Mouse (Mus musculus): ENCODE measurements around the gene Gm43302. TPM values are rescaled to one million over a fixed set of nuclear protein-coding genes. Genes with fewer than 3 reads are reported as not detected.
"Not testable (repeated sequence)": the region's sequence is repeated elsewhere in the genome, so short reads cannot be mapped to it uniquely, and the experiment has no call there.

Gene Gm43302
- polyA plus RNA-seq, 1 experiment from 2014 or later: not detected

- not testable (repeated sequence) for H3K27ac ChIP-seq (ENCODE audit: low read depth, low read length); H3K36me3 ChIP-seq (ENCODE audit: control insufficient read depth, insufficient read depth, low read length); DNase-seq (ENCODE audit: low spot score); H3K27me3 ChIP-seq (ENCODE audit: control insufficient read depth, insufficient read depth, low read length); ATAC-seq (replicated peaks; ENCODE audit: low FRiP score); H3K4me3 ChIP-seq (ENCODE audit: low read depth, low read length); H3K9me3 ChIP-seq (ENCODE audit: control insufficient read depth, low read length); H3K4me1 ChIP-seq (replicated peaks; ENCODE audit: control insufficient read depth, insufficient read depth, low read length); H3K4me2 ChIP-seq (ENCODE audit: low read depth, low read length, severe bottlenecking); H3K9ac ChIP-seq (ENCODE audit: low read length)
- 91% methylated on average over 1 of the region's 1 CpGs for WGBS
Measured at GRCm38 (mm10) chr5:105238402-105238801, 55.1 kb downstream of the Gm43302 start.

GRCm38 (mm10) chr5:105236040-105236439 lies 57.5 kb downstream of the Gm43302 start:
- H3K4me2 ChIP-seq (ENCODE audit: low read depth, low read length, severe bottlenecking); H3K9ac ChIP-seq (ENCODE audit: low read length); ATAC-seq (replicated peaks; ENCODE audit: low FRiP score); H3K9me3 ChIP-seq (ENCODE audit: control insufficient read depth, low read length); DNase-seq (ENCODE audit: low spot score); H3K27me3 ChIP-seq (ENCODE audit: control insufficient read depth, insufficient read depth, low read length); H3K36me3 ChIP-seq (ENCODE audit: control insufficient read depth, insufficient read depth, low read length); H3K4me3 ChIP-seq (ENCODE audit: low read depth, low read length); H3K27ac ChIP-seq (ENCODE audit: low read depth, low read length); H3K4me1 ChIP-seq (replicated peaks; ENCODE audit: control insufficient read depth, insufficient read depth, low read length): not testable (repeated sequence)
- 93% methylated on average over 3 of the region's 3 CpGs for WGBS

- not testable (repeated sequence) for H3K9me3 ChIP-seq (ENCODE audit: control insufficient read depth, low read length); H3K27ac ChIP-seq (ENCODE audit: low read depth, low read length); H3K36me3 ChIP-seq (ENCODE audit: control insufficient read depth, insufficient read depth, low read length); ATAC-seq (replicated peaks; ENCODE audit: low FRiP score); H3K9ac ChIP-seq (ENCODE audit: low read length); DNase-seq (ENCODE audit: low spot score); H3K4me1 ChIP-seq (replicated peaks; ENCODE audit: control insufficient read depth, insufficient read depth, low read length); H3K4me2 ChIP-seq (ENCODE audit: low read depth, low read length, severe bottlenecking); H3K4me3 ChIP-seq (ENCODE audit: low read depth, low read length); H3K27me3 ChIP-seq (ENCODE audit: control insufficient read depth, insufficient read depth, low read length)
- no CpG with 5 or more reads among the region's 3 CpGs for WGBS
Measured at GRCm38 (mm10) chr5:105208957-105209356, 84.5 kb downstream of the Gm43302 start.

GRCm38 (mm10) chr5:105200791-105201355 lies 92.6 kb downstream of the Gm43302 start:
- not testable (repeated sequence) for H3K4me3 ChIP-seq (ENCODE audit: low read depth, low read length); ATAC-seq (replicated peaks; ENCODE audit: low FRiP score)

GRCm38 (mm10) chr5:105199149-105199548 lies 94.3 kb downstream of the Gm43302 start:
- ATAC-seq (replicated peaks; ENCODE audit: low FRiP score); H3K9ac ChIP-seq (ENCODE audit: low read length); H3K27ac ChIP-seq (ENCODE audit: low read depth, low read length); H3K36me3 ChIP-seq (ENCODE audit: control insufficient read depth, insufficient read depth, low read length); H3K9me3 ChIP-seq (ENCODE audit: control insufficient read depth, low read length); H3K4me3 ChIP-seq (ENCODE audit: low read depth, low read length); H3K4me1 ChIP-seq (replicated peaks; ENCODE audit: control insufficient read depth, insufficient read depth, low read length); H3K27me3 ChIP-seq (ENCODE audit: control insufficient read depth, insufficient read depth, low read length); H3K4me2 ChIP-seq (ENCODE audit: low read depth, low read length, severe bottlenecking); DNase-seq (ENCODE audit: low spot score): not testable (repeated sequence)
- WGBS: 95% methylated on average over 1 of the region's 1 CpGs

More at GRCm38 (mm10) chr5:105200791-105201355, 92.6 kb downstream of the Gm43302 start:
- not testable (repeated sequence) for H3K36me3 ChIP-seq (ENCODE audit: control insufficient read depth, insufficient read depth, low read length); H3K4me2 ChIP-seq (ENCODE audit: low read depth, low read length, severe bottlenecking); H3K9ac ChIP-seq (ENCODE audit: low read length); DNase-seq (ENCODE audit: low spot score); H3K27me3 ChIP-seq (ENCODE audit: control insufficient read depth, insufficient read depth, low read length); H3K4me1 ChIP-seq (replicated peaks; ENCODE audit: control insufficient read depth, insufficient read depth, low read length); H3K27ac ChIP-seq (ENCODE audit: low read depth, low read length); H3K9me3 ChIP-seq (ENCODE audit: control insufficient read depth, low read length)
- WGBS: 90% methylated on average over 4 of the region's 4 CpGs

GRCm38 (mm10) chr5:105197915-105198560 lies 95.5 kb downstream of the Gm43302 start:
- H3K27me3 ChIP-seq (ENCODE audit: control insufficient read depth, insufficient read depth, low read length); ATAC-seq (replicated peaks; ENCODE audit: low FRiP score); H3K9ac ChIP-seq (ENCODE audit: low read length); H3K4me3 ChIP-seq (ENCODE audit: low read depth, low read length); DNase-seq (ENCODE audit: low spot score); H3K36me3 ChIP-seq (ENCODE audit: control insufficient read depth, insufficient read depth, low read length); H3K27ac ChIP-seq (ENCODE audit: low read depth, low read length); H3K9me3 ChIP-seq (ENCODE audit: control insufficient read depth, low read length); H3K4me2 ChIP-seq (ENCODE audit: low read depth, low read length, severe bottlenecking); H3K4me1 ChIP-seq (replicated peaks; ENCODE audit: control insufficient read depth, insufficient read depth, low read length): not testable (repeated sequence)

- not testable (repeated sequence) for H3K9me3 ChIP-seq (ENCODE audit: control insufficient read depth, low read length); H3K27me3 ChIP-seq (ENCODE audit: control insufficient read depth, insufficient read depth, low read length); DNase-seq (ENCODE audit: low spot score); H3K36me3 ChIP-seq (ENCODE audit: control insufficient read depth, insufficient read depth, low read length); H3K9ac ChIP-seq (ENCODE audit: low read length); H3K4me1 ChIP-seq (replicated peaks; ENCODE audit: control insufficient read depth, insufficient read depth, low read length); H3K4me2 ChIP-seq (ENCODE audit: low read depth, low read length, severe bottlenecking); H3K27ac ChIP-seq (ENCODE audit: low read depth, low read length); H3K4me3 ChIP-seq (ENCODE audit: low read depth, low read length)
- ATAC-seq (replicated peaks; ENCODE audit: low FRiP score): 0 out of 2 replicates have a peak, but pooled peaks have one; percentile 42
- 90% methylated on average over 5 of the region's 5 CpGs for WGBS
Measured at GRCm38 (mm10) chr5:105196308-105196707, 97.2 kb downstream of the Gm43302 start.

- WGBS: 88% methylated on average over 2 of the region's 2 CpGs
- ATAC-seq (replicated peaks; ENCODE audit: low FRiP score): not testable (repeated sequence)
Measured at GRCm38 (mm10) chr5:105192536-105192935, 101.0 kb downstream of the Gm43302 start.

GRCm38 (mm10) chr5:105181446-105181845 lies 112.0 kb downstream of the Gm43302 start:
- H3K4me3 ChIP-seq (ENCODE audit: low read depth, low read length): no peak overlapping the region
- no peaks in the 10 kb centered on the region for H3K9me3 ChIP-seq (ENCODE audit: control insufficient read depth, low read length)
- no peak overlapping the region for H3K27ac ChIP-seq (ENCODE audit: low read depth, low read length)
- no peak overlapping the region for H3K4me2 ChIP-seq (ENCODE audit: low read depth, low read length, severe bottlenecking)
- no peaks in the 10 kb centered on the region for H3K36me3 ChIP-seq (ENCODE audit: control insufficient read depth, insufficient read depth, low read length)
- H3K9ac ChIP-seq (ENCODE audit: low read length): no peak overlapping the region
- ATAC-seq (replicated peaks; ENCODE audit: low FRiP score) (no peak), DNase-seq (ENCODE audit: low spot score) (no peak)
- H3K27me3 ChIP-seq (ENCODE audit: control insufficient read depth, insufficient read depth, low read length): no peaks in the 10 kb centered on the region
- H3K4me1 ChIP-seq (replicated peaks; ENCODE audit: control insufficient read depth, insufficient read depth, low read length): no peaks in the 10 kb centered on the region

More at GRCm38 (mm10) chr5:105192536-105192935, 101.0 kb downstream of the Gm43302 start:
- not testable (repeated sequence) for H3K9me3 ChIP-seq (ENCODE audit: control insufficient read depth, low read length); H3K27ac ChIP-seq (ENCODE audit: low read depth, low read length); H3K27me3 ChIP-seq (ENCODE audit: control insufficient read depth, insufficient read depth, low read length); H3K4me2 ChIP-seq (ENCODE audit: low read depth, low read length, severe bottlenecking); H3K9ac ChIP-seq (ENCODE audit: low read length); H3K4me1 ChIP-seq (replicated peaks; ENCODE audit: control insufficient read depth, insufficient read depth, low read length); H3K4me3 ChIP-seq (ENCODE audit: low read depth, low read length); H3K36me3 ChIP-seq (ENCODE audit: control insufficient read depth, insufficient read depth, low read length); DNase-seq (ENCODE audit: low spot score)

Data from forebrain, embryonic 11.5 days (tissue).